ENCODE assay signal across 8 mouse cellular contexts in the genomic region with DNA sequence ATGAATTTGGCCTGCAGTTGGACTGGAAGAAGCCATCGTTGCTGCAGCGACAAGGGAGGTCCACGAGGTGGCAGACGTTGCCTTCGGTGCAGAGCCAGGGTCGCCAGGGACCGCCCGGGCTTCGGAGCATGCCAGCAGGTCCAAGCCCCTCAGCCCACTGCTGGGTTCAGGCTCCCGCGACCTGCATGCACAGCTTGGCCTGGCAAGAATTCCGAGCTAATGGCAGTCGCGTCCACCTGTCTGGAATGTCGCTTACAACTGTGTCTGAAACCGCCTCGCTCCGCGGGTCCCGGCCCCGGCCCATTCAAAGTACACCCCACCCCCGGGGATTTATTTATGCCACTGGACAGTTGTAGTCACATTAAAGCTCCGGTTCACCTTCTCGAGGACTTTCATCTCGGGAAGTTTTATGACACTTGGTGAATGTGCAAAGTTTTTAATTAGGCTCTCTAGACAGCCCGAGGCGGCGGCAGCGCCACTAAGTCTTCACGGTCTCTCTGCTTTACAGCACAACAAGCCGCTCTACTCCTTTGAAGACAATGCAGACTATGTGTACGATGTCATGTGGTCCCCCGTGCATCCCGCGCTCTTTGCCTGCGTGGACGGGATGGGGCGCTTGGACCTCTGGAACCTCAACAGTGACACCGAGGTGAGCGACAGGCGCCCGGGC.
DNase-seq lines count a peak whose midpoint lies in the region; ATAC-seq and TF ChIP-seq lines count a peak whose summit lies in the region.

No protein-coding gene starts in this region.

- peak; percentile 81 for DNase-seq in ES-CJ7 (ENCODE audit: low read depth, low spot score)
- peak; percentile 92 for DNase-seq in forebrain, embryonic 14.5 days (ENCODE audit: low spot score)
- DNase-seq in heart, postnatal 10 days: peak; percentile 79 to 88
- peak; percentile 54 to 82 for DNase-seq in kidney, postnatal 36 days
- peak in 2 of 3 experiments; percentile 9 to 13 for DNase-seq in liver, embryonic 14.5 days (ENCODE audit: low read depth in 3 of 3, low spot score in 3 of 3)
- DNase-seq in testis, postnatal 14 days (ENCODE audit: low spot score): peak; percentile 51

- intact Hi-C loops in heart, postnatal 10 days (cut with DNase I): loop anchor here (1.0 to 10.0 kb wide), 5 partner anchors 149 to 909 kb away; partner anchors contain the start of gene Slc25a13

- peaks cover 7% of the 10 kb centered on the region; the same call in 1 of the 2 replicates for H3K4me1 ChIP-seq in forebrain, embryonic 14.5 days (ENCODE audit: control insufficient read depth, insufficient read depth, low read length)
- no peaks in the 10 kb centered on the region for H3K4me1 ChIP-seq in liver, embryonic 14.5 days (replicated peaks; ENCODE audit: control insufficient read depth in 2 of 2, insufficient read depth in 2 of 2, low read length in 1 of 2)
- H3K4me1 ChIP-seq in neural tube, embryonic 12.5 days: 0 out of 2 replicates have a peak, but pooled peaks cover 4% of the 10 kb centered on the region

- peak overlapping the region; percentile 93 for H3K4me2 ChIP-seq in forebrain, embryonic 14.5 days (ENCODE audit: low read length)
- peak overlapping the region; percentile 65 for H3K4me2 ChIP-seq in liver, embryonic 14.5 days (ENCODE audit: low read depth)
- H3K4me2 ChIP-seq in neural tube, embryonic 12.5 days (replicated peaks): peak overlapping the region; percentile 92

- no peak for TF ChIP-seq EP300 in liver, embryonic 14.5 days (IDR thresholded peaks at IDR 0.05; ENCODE audit: low read depth)

- no peaks in the 10 kb centered on the region for H3K9me3 ChIP-seq in forebrain, embryonic 14.5 days (replicated peaks; ENCODE audit: control insufficient read depth, low read length)
- H3K9me3 ChIP-seq in liver, embryonic 14.5 days (ENCODE audit: control insufficient read depth, low read length): no peaks in the 10 kb centered on the region
- H3K9me3 ChIP-seq in neural tube, embryonic 12.5 days: no peaks in the 10 kb centered on the region

- no peaks in the 10 kb centered on the region for H3K36me3 ChIP-seq in forebrain, embryonic 14.5 days (ENCODE audit: control insufficient read depth, insufficient read depth, low read length)
- no peaks in the 10 kb centered on the region for H3K36me3 ChIP-seq in liver, embryonic 14.5 days (replicated peaks; ENCODE audit: control insufficient read depth, insufficient read depth, low read depth)
- H3K36me3 ChIP-seq in neural tube, embryonic 12.5 days: no peaks in the 10 kb centered on the region

- peak overlapping the region; percentile 65; the same call in 1 of the 2 replicates for H3K27ac ChIP-seq in forebrain, embryonic 14.5 days (ENCODE audit: low read depth, low read length)
- no peak overlapping the region for H3K27ac ChIP-seq in liver, embryonic 14.5 days
- no peak overlapping the region for H3K27ac ChIP-seq in neural tube, embryonic 12.5 days

- TF ChIP-seq CTCF in liver, embryonic 14.5 days (IDR thresholded peaks at IDR 0.05; ENCODE audit: low read depth): peak; percentile 85

- H3K9ac ChIP-seq in forebrain, embryonic 14.5 days (ENCODE audit: low read length): peak overlapping the region; percentile 66
- no peak overlapping the region for H3K9ac ChIP-seq in liver, embryonic 14.5 days (replicated peaks)
- H3K9ac ChIP-seq in neural tube, embryonic 12.5 days: peak overlapping the region; percentile 42

- H3K4me3 ChIP-seq in forebrain, embryonic 14.5 days (ENCODE audit: low read depth, low read length): peak overlapping the region; percentile 50
- H3K4me3 ChIP-seq in liver, embryonic 14.5 days (ENCODE audit: insufficient read depth in 1 of 2, low read depth in 2 of 2, low read length in 2 of 2): peak overlapping the region; percentile 39 to 50
- H3K4me3 ChIP-seq in neural tube, embryonic 12.5 days: peak overlapping the region; percentile 45

- ATAC-seq in cerebellum, adult (ENCODE audit: insufficient number of reproducible peaks, low FRiP score, low TSS enrichment): peak; percentile 74
- peak; percentile 95 for ATAC-seq in forebrain, embryonic 14.5 days
- 0 out of 2 replicates have a peak, but pooled peaks have one; percentile 41 for ATAC-seq in liver, embryonic 14.5 days (ENCODE audit: insufficient read depth)
- peak; percentile 97 for ATAC-seq in neural tube, embryonic 12.5 days (ENCODE audit: low FRiP score, low read depth)

- no peaks in the 10 kb centered on the region for H3K27me3 ChIP-seq in forebrain, embryonic 14.5 days (replicated peaks; ENCODE audit: control insufficient read depth, insufficient read depth, low read length)
- peaks cover 4% of the 10 kb centered on the region; the same call in 1 of the 2 replicates for H3K27me3 ChIP-seq in liver, embryonic 14.5 days (ENCODE audit: control insufficient read depth, insufficient read depth, low read length)
- H3K27me3 ChIP-seq in neural tube, embryonic 12.5 days (replicated peaks): no peaks in the 10 kb centered on the region

- 2% methylated on average over 42 of the region's 42 CpGs for WGBS in forebrain, embryonic 14.5 days
- WGBS in liver, embryonic 14.5 days (ENCODE audit: insufficient replicate concordance): 4% methylated on average over 42 of the region's 42 CpGs
- WGBS in neural tube, embryonic 12.5 days: 3% methylated on average over 42 of the region's 42 CpGs

Comparison
In these comparisons a context has a peak if more than half of its experiments do, and no peak if none do; other contexts are left out.
1. DNase-seq: peak in every context shown above with its lines; median percentile 92 in forebrain, embryonic 14.5 days; 84 in heart, postnatal 10 days; 81 in ES-CJ7; 68 in kidney, postnatal 36 days; 51 in testis, postnatal 14 days; 11 in liver, embryonic 14.5 days.
2. ATAC-seq: peak in every context shown above with its lines; median percentile 97 in neural tube, embryonic 12.5 days; 95 in forebrain, embryonic 14.5 days; 74 in cerebellum, adult; 41 in liver, embryonic 14.5 days.